Mouse (Mus musculus) small intestine, adult 2 months (tissue): Measurements from ENCODE around the gene Gpr75.

Experiments
- CTCF ChIP-seq: fragments of 200-500 bp; IDR thresholded peaks from 2 replicates; pipeline ENCODE4 v1.5.1; 2012; ENCODE audit warnings: low read depth, mild to moderate bottlenecking, control low read depth, inconsistent platforms, low read length, moderate library complexity, mixed read lengths; ENCODE audit not compliant: insufficient replicate concordance, insufficient read length; ENCODE audit errors: extremely low read depth
- POLR2A ChIP-seq: fragments of 200-500 bp; IDR thresholded peaks from 2 replicates; pipeline ENCODE4 v1.6.1; 2012; ENCODE audit warnings: low read depth, mild to moderate bottlenecking, control low read depth, inconsistent platforms, low read length, moderate library complexity

- TF ChIP-seq CTCF (no peak), POLR2A (no peak)
Observed at GRCm38 (mm10) chr11:30928079-30928478, 42.9 kb downstream of the Gpr75 start.
